ENCODE assay signal across 15 mouse cellular contexts in the genomic region with DNA sequence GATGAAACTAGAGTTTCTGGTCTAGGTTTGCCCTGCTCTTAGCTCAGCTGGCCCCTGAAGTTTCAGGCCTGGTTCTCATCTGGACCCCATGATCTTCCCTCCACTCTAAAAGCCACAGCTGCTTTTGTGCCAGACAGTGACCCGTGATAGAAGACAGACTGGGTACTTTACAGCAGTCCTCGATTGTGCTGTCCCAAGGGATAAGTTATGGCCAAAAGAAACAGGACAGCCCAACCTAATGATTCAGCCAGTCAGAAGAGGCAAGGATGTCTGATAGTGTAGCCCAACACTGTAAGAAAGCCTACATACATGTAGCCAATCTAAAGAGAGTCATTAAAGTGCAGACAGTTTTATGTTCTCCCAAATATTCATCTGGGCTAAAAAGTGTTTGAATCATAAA.
DNase-seq lines count a peak whose midpoint lies in the region; ATAC-seq and TF ChIP-seq lines count a peak whose summit lies in the region.
"Had no signal": no experiment of that assay in that cellular context is flagged by ENCODE, and none has a peak within 500 bp of the region (broad histone marks: within the 10 kb centered on the region; RNA-seq: fewer than 3 reads in every experiment).

No protein-coding gene starts in this region.

- no peaks in the 10 kb centered on the region for H3K9me3 ChIP-seq in embryonic facial prominence, embryonic 12.5 days
- H3K9me3 ChIP-seq in embryonic facial prominence, embryonic 10.5 days, result no peaks in the 10 kb centered on the region
- no peaks in the 10 kb centered on the region for H3K9me3 ChIP-seq in lung, embryonic 15.5 days
- H3K9me3 ChIP-seq in heart, embryonic 12.5 days (replicated peaks), result no peaks in the 10 kb centered on the region
- H3K9me3 ChIP-seq in forebrain, postnatal 0 days (ENCODE audit: low read length), result no peaks in the 10 kb centered on the region
- H3K9me3 ChIP-seq: liver, embryonic 12.5 days had no signal

- no peak overlapping the region for H3K9ac ChIP-seq in embryonic facial prominence, embryonic 12.5 days
- no peak overlapping the region for H3K9ac ChIP-seq in lung, embryonic 15.5 days
- no peak overlapping the region for H3K9ac ChIP-seq in heart, embryonic 12.5 days
- no peak overlapping the region for H3K9ac ChIP-seq in forebrain, postnatal 0 days
- H3K9ac ChIP-seq: hindbrain, embryonic 14.5 days; liver, embryonic 12.5 days had no signal

- no peaks in the 10 kb centered on the region for H3K36me3 ChIP-seq in embryonic facial prominence, embryonic 12.5 days
- H3K36me3 ChIP-seq in embryonic facial prominence, embryonic 10.5 days (replicated peaks), result no peaks in the 10 kb centered on the region
- no peaks in the 10 kb centered on the region for H3K36me3 ChIP-seq in lung, embryonic 15.5 days
- no peaks in the 10 kb centered on the region for H3K36me3 ChIP-seq in heart, embryonic 12.5 days
- H3K36me3 ChIP-seq in forebrain, postnatal 0 days (ENCODE audit: insufficient read depth), result no peaks in the 10 kb centered on the region
- H3K36me3 ChIP-seq: G1E; liver, embryonic 12.5 days had no signal

- no peak for DNase-seq in embryonic facial prominence, embryonic 10.5 days (ENCODE audit: low spot score)
- DNase-seq in lung, adult 18-20 months, result no peak
- DNase-seq in lung, postnatal 10 days, result peak; percentile 28
- DNase-seq in forebrain, postnatal 0 days, result no peak
- no peak for DNase-seq in liver
- DNase-seq: cerebellum, postnatal 14 days; layer of hippocampus, postnatal 36 days; midbrain, embryonic 14.5 days; right cerebral cortex, postnatal 25 days had no signal

- no peak overlapping the region for H3K4me3 ChIP-seq in embryonic facial prominence, embryonic 12.5 days
- H3K4me3 ChIP-seq in embryonic facial prominence, embryonic 10.5 days, result no peak overlapping the region
- no peak overlapping the region for H3K4me3 ChIP-seq in lung, embryonic 15.5 days
- H3K4me3 ChIP-seq in heart, embryonic 12.5 days, result no peak overlapping the region
- H3K4me3 ChIP-seq in forebrain, postnatal 0 days (ENCODE audit: low read depth, low read length), result no peak overlapping the region
- H3K4me3 ChIP-seq: liver, embryonic 12.5 days had no signal

- 52% methylated on average over 2 of the region's 2 CpGs for WGBS in embryonic facial prominence, embryonic 12.5 days
- 57% methylated on average over 2 of the region's 2 CpGs for WGBS in embryonic facial prominence, embryonic 10.5 days
- 32% methylated on average over 2 of the region's 2 CpGs for WGBS in lung, embryonic 15.5 days
- whole genome bisulfite sequencing in heart, embryonic 12.5 days, result 11% methylated on average over 2 of the region's 2 CpGs
- 71% methylated on average over 2 of the region's 2 CpGs for WGBS in forebrain, postnatal 0 days

- no peaks in the 10 kb centered on the region for H3K27me3 ChIP-seq in embryonic facial prominence, embryonic 12.5 days
- H3K27me3 ChIP-seq in embryonic facial prominence, embryonic 10.5 days (replicated peaks; ENCODE audit: low read depth, poor library complexity, severe bottlenecking), result no peaks in the 10 kb centered on the region
- no peaks in the 10 kb centered on the region for H3K27me3 ChIP-seq in lung, embryonic 15.5 days
- H3K27me3 ChIP-seq in heart, embryonic 12.5 days (replicated peaks), result no peaks in the 10 kb centered on the region
- no peaks in the 10 kb centered on the region for H3K27me3 ChIP-seq in forebrain, postnatal 0 days (ENCODE audit: insufficient read depth, low read length)
- H3K27me3 ChIP-seq: liver, embryonic 12.5 days had no signal

- H3K4me2 ChIP-seq in embryonic facial prominence, embryonic 12.5 days (replicated peaks), result no peak overlapping the region
- no peak overlapping the region for H3K4me2 ChIP-seq in lung, embryonic 15.5 days
- H3K4me2 ChIP-seq in heart, embryonic 12.5 days, result no peak overlapping the region
- H3K4me2 ChIP-seq in forebrain, postnatal 0 days (ENCODE audit: low read depth), result no peak overlapping the region
- H3K4me2 ChIP-seq: hindbrain, embryonic 14.5 days; liver, embryonic 12.5 days had no signal

- H3K4me1 ChIP-seq in embryonic facial prominence, embryonic 12.5 days, result peaks cover 7% of the 10 kb centered on the region; the same call in 1 of the 2 replicates
- peaks cover 13% of the 10 kb centered on the region for H3K4me1 ChIP-seq in embryonic facial prominence, embryonic 10.5 days
- H3K4me1 ChIP-seq in lung, embryonic 15.5 days, result peaks cover 18% of the 10 kb centered on the region
- peaks cover 40% of the 10 kb centered on the region for H3K4me1 ChIP-seq in heart, embryonic 12.5 days (replicated peaks)
- H3K4me1 ChIP-seq in forebrain, postnatal 0 days (ENCODE audit: insufficient read depth), result no peaks in the 10 kb centered on the region
- H3K4me1 ChIP-seq: liver, embryonic 12.5 days had no signal

- no peak for ATAC-seq in embryonic facial prominence, embryonic 12.5 days (ENCODE audit: insufficient number of reproducible peaks, insufficient read depth, low FRiP score, low TSS enrichment)
- peak; percentile 70; the same call in 1 of the 2 replicates for ATAC-seq in lung, embryonic 15.5 days (ENCODE audit: borderline replicate concordance, extremely low read depth, low FRiP score, low TSS enrichment)
- peak; percentile 88 for ATAC-seq in heart, embryonic 12.5 days (ENCODE audit: insufficient number of reproducible peaks, low FRiP score)
- no peak for ATAC-seq in forebrain, postnatal 0 days
- ATAC-seq: liver, embryonic 12.5 days had no signal

- 0 out of 2 replicates have a peak overlapping the region, but pooled peaks have one; percentile 41 for H3K27ac ChIP-seq in embryonic facial prominence, embryonic 12.5 days
- H3K27ac ChIP-seq in embryonic facial prominence, embryonic 10.5 days (replicated peaks), result no peak overlapping the region
- peak overlapping the region; percentile 70 for H3K27ac ChIP-seq in lung, embryonic 15.5 days
- peak overlapping the region; percentile 82 for H3K27ac ChIP-seq in heart, embryonic 12.5 days (ENCODE audit: poor library complexity, severe bottlenecking)
- H3K27ac ChIP-seq in forebrain, postnatal 0 days (ENCODE audit: low read depth, low read length), result no peak overlapping the region
- H3K27ac ChIP-seq: hindbrain, embryonic 14.5 days; liver, embryonic 12.5 days had no signal

- TF ChIP-seq CTCF in forebrain, postnatal 0 days (IDR thresholded peaks at IDR 0.05; ENCODE audit: low read depth), result no peak

Comparison
In these comparisons a context has a peak if more than half of its experiments do, and no peak if none do; other contexts are left out.
1. H3K27ac ChIP-seq: peak in embryonic facial prominence, embryonic 12.5 days (single experiment), lung, embryonic 15.5 days (single experiment) and heart, embryonic 12.5 days (single experiment); none in embryonic facial prominence, embryonic 10.5 days (single experiment) and forebrain, postnatal 0 days (single experiment).
2. ATAC-seq: peak in lung, embryonic 15.5 days (single experiment) and heart, embryonic 12.5 days (single experiment); none in embryonic facial prominence, embryonic 12.5 days (single experiment) and forebrain, postnatal 0 days (single experiment).